Mouse (Mus musculus) lung, postnatal 36 days (tissue): ENCODE data around the gene Tedc2.

ENCODE experiments used
- DNase-seq: peaks from one replicate; pipeline ENCODE4 v3.0.0; 2022; ENCODE audit warnings: mixed read lengths

Gene Tedc2

DNA sequence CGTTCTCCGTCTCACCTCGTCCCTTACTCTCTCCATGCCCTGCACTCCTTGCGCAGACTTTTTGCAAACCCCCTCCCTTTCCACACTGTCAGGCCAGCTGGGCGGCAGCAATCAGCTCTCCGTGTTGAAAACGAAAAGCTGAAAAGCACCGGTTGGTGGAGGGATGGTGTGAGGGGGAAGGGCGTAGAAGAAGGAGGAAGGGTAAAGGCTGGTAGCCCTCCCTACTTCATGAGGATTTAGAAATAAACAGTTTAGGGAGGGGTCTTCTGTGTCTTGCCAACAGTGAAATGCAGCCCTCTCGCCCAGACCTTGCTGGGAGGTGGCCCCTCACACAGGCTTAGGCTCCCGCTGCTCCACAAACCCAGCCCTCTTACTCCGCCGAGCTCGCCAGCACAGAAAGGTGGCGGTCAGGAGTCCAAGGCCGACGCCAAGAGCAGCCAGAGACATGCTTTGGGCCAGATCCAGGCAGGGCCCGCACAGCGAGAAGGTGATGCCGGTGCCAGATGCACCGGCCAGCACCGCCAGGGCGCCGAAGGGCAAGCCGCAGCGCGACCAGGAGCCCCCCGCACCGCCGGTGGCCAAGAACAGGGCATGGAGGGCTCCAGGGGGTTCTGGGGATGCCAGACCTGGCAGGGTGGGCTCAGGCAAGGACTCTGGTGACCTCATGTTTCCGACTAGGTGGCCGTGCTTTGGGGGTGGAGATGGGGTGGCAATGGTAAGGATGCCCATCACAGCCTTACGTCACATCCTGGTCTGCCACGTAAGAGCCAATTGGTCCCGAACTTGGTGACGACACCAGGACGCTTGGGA, 8.8 kb downstream of the Tedc2 start:
- DNase-seq, result peak; percentile 86

DNA sequence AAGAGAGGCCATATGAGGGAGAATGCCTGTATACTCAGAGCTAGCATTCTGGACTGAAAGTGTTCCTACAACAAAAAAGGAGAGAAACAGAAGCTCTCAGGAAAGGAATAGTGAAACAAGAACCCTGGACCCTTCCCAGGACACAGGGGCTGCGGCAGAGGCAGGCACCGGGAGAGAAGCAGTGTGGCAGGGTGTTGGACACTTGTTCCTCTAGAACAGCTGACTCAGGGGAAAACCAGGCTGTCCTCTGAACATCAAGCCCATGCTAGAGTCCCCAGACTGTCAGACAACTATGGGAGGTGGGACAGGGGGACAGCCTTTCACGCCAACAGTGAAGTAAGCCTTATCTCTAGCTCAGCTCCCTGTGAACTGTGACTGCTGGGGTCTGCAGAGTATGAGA, 10.1 kb downstream of the Tedc2 start:
- no peak for DNase-seq

DNA sequence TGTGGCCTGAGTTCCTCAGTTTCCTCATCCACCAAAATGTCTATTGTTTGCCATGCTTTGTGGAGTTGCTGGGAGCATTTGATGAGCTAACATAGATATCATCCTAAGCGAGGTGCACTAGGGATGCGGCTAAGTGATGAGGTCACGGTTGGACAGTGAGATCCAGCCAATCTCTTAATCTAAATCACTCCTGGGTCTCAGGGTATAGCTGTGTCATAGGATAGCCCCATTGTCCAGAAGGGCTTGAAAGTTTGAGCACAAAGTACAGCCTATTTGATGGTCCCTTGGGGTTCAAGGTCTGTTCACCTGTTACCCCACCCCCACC, 10.8 kb downstream of the Tedc2 start:
- no peak for DNase-seq

DNA sequence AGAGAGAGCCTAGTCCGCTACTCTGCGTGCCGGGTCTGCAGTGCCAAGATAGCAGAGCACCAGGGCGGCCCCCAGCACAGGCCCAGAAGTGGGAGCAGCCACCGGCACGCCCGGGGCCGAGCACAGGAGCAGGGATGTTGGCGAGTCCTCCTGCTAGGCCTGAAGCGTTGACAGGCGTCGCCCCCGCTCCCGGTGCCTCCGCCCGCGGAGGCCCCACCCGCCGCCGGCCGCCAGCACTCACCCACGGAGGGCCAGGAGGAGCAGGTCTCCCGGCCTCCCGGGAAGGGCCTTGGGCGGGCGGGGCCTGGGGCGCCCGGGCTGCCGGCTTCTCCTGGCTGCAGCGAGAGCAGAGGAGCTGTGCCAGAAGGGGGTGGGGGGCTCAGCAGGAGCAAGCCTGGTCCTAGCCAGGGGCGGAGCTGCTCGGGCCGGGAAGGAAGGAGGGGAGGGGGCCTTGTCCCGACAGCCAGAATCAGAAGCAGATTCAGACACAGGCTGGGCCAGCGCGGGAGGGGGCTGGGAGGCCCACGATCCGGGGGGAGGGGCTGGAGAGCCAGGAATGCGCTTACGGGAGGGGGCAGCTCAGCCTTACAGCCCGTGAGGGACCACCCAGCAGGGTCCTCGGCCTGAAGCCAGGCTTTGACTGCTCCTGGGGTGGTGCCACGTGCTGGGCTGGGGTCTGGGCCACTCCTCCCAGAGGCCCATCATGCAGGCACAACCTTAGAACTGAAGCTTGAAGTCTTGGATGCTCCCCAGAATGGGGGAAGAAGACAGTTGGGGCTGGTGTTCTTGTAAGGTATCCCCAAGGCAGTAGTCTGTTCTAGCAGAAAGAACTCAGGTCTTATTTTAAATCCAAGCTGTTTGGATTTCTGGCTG, 11.4 kb downstream of the Tedc2 start, which contains the start of gene Ntn3:
TSS of gene Ntn3 (minus strand) at position 489 of the 873 bp plus-strand sequence.
- DNase-seq, result peak; percentile 26

DNA sequence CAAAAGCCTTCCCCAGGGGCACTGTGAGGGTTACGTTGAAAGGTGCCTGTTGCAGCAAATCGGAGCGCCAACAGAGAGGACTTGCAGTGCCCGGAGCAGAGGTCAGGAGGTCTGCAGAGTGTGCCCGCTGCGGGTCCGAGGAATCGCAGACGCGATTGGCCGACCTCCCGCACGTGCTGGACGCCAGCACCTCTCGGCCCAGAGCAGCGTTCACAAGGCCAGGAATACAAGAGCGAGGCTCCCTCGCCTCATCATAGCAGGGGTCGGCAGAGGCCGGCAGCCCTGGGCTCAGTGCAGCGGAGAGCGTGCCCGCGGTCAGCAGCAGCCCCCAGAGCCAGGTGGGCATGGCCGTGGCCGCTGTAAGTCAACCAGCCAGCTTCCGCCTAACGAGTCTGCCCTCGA, 12.0 kb downstream of the Tedc2 start:
- peak; percentile 11 for DNase-seq

DNA sequence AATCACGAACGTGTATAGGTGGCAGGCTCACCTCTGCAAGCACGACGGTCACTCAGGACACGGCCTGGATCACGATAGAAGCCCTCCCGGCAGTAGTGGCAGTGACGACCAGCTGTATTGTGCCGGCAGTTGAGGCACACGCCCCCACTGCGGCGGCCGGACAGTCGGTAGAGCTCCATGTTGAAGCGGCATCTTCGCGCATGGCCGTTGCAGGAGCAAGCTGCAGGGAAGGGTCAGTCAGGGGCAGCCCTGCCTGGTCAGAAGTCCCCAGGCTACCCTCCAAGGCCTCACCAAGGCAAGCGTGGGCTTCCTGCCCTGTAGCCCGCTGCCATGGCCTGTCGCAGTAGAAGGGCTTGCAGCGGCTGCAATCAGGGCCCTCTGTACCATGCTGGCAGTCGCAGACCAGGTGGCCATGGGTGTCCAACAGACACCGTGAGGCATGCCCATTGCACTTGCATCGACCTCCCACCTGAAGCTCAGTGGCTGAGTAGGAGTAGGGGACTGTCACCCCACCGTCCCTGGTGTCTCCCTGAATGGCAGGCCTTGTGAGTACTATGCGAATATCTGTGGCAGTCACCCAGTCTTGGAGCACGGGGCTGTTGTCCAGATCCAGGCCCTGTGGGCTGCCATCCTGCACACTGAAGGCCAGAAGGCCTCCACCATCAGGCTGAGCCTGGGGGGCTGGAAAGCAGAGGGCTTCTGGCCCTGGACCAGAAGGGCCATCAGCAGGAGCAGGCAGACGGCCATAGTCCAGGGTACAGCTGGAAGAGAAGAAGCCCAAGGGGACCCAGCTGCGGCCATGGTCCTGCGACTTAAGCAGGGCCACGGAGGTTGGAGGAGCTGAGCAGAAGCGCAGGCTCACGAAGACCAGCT, 12.6 kb downstream of the Tedc2 start:
- no peak for DNase-seq

DNA sequence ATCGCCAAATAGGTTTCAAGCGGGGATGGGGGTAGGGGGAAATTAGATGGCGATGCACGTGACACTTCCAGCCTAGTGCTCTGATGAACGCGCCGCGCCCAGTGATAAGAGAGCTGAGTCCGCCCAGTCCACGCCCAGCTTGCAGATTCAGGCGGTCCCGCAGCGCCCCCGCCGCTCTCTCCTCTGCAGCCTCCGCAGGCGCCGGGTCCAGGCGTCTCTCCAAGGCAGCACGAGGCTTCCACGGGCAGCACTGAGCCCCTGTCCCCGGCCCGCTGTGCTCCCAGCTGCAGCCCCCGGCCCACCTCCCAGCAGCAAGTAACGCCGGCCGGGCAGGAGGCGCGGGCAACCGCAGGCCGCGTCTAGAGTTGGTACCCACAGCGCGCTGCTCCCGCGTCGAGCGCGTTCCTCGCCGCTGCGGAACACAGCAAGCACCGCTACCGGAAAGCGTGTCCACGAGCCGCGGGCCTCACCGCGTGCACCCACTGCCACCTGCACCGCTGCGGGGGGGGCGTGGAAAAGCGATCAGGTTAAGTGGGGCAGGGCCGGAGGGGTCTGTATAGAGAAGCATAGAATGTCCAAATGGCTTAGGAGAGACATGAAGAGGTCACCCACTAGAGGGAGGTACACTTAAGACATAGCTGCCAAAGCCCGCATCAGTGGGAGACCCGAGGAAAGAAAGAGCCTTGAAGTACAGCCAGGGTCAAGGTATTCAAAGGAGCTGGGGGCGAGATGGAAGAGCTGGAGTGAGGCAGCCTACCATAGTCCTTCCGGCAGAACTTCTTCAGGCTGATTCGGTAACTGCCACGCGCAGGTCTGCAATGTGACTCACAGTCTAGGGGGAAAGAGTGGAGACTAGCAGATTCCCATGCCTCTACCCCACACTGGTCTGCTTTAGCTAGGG, 13.9 kb downstream of the Tedc2 start:
- DNase-seq, result peak; percentile 65

DNA sequence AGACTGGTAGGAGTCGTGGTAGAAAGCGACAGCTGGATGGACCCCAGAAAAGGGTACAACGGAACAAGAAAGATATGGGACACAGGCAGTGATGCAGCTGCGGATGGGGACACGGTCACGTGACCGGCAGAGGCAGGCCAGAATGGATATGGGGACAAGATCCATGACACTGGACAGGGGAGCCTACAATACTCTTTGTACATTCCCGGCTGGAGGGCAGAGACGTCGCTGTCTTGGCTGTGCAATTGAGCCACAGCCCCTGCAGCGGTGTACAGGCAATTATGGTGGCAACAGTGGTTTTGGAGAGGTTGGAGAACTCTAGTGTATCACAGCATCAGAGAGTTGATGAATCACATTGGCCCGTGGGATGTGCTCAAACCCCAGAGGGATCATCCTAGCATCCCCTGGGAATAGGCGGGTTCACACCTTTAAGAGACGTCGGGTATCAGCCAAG, 14.7 kb downstream of the Tedc2 start:
- DNase-seq, result peak; percentile 61

DNA sequence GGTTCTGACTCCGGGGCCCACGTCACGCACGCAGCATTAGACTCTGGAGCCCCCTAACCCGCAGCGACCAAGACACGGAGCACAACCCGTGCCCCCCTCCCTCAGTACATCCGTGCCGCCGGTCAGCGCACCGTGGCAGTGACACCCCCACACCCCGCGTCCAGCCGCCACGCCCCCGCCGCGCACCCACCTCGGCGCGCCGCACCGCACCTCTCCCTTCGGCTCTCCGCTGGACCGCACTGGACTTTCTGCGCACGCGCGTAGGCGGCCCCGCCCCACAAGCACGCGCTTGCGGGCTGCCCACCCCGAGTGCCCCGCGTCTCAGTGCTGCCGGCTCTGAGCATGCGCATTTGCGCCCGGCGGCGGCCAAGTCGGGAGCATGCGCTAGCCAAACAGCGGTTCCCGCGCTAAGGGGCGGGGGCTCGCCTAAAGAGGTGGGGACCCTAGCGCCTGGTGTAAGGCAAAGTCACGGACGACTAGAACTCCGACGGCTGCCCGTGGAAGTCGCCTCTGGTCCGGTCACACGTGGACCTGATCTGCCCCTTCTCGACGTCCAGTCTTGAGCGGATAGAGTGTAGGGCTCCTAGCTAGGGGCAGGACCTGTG, 15.3 kb downstream of the Tedc2 start, which contains the start of gene Tbc1d24:
TSS of gene Tbc1d24 (minus strand) at position 279 of the 605 bp plus-strand sequence.
- DNase-seq, result peak; percentile 92

DNA sequence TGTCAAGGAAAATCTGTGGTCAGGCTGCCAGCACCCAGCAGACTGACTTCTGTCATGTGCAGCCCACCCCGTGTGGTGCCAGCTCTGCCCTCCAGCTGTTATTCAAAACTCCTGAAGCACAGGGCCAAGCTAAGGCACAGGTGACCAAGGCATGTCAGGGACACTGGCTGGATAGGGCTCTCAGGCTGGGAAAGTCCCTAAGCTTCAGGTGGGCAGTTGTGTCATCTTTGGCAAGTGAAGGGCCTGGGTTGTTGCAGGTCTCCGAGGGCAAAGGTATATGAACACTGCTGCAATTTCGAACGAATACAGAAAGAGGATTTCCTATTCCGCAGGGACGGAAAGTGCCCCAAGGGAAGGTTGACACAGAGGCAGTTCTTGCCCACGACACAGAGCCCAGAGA, 15.8 kb downstream of the Tedc2 start:
- DNase-seq, result no peak

DNA sequence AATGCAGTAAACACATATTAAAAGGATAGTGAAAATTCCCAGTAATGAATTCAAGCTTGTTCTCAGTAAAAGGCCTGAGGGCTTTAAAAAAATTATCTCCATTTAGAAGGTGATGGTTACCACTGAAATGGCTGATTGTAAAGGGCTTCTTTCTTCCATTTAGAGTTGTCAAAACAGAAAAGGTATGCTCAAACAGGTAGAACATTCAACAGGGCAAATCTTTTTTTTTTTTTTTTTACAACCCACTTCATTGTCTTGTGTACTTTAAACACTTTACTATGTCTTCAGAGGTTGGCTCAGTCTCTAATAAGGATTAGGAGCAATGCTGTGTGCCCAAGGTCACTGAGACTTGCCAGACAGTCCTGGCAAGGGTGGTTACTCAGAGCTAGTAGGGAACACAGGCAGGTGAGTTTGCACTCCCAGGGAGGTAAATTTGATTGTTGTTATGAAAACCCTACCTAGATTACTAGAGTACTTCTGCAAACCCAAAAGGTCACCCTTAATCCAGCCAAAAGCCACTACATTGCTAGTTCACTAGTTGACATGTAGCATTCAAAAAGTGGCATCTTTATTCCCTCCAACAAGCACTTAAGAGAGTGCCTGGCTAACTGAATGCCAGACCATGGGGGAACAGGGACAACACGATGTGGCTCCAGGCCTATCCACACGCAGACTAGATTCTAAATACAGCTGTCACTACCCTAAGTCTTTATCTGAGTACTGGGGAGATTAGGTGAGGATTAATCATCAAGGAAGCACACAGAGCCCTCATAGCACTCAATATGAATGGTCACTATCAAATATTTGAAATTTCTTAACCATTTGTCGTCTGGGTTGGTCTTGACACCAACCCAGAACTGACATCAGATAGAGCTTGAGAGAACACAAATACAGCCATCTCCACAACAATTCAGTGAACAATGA, 16.8 kb downstream of the Tedc2 start:
- DNase-seq, result no peak

DNA sequence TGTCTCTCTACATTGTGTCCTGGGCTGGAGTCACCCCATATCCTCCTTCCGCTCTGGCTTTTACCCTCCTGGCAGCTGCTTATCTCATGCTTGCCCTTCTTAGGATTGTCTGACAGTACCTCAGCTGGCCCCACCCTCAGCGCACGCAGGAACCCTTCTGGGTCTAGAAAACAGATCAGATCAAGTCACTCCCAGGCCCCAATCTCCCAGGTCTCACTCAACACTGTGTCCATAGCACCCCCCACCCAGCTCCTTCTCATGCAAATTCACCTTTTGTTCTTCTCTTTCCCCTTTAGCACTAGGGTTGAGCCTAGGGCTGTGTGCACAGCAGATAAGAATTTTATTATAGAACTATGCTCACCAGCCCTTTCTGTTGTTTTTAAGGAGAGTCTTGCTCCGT, 17.6 kb downstream of the Tedc2 start:
- DNase-seq, result no peak

DNA sequence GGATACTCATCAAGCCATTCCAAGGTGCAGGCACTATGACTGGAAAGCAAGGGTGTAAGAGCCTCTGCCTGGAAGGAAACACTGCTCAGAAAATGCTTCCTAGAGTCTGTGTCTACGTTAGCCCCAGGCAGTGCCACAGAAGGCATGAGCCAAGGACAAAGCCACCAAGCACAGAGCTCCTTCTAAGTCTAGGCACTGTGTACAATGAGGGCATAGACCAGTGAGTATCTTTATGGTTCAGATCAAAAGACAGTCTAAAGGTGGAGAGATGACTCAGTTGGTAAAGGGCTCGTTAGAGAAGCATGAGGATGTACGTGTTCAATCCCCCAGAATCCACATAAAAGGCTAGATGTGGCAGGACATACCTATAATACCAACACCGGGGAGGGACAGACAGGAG, 19.6 kb downstream of the Tedc2 start:
- no peak for DNase-seq

DNA sequence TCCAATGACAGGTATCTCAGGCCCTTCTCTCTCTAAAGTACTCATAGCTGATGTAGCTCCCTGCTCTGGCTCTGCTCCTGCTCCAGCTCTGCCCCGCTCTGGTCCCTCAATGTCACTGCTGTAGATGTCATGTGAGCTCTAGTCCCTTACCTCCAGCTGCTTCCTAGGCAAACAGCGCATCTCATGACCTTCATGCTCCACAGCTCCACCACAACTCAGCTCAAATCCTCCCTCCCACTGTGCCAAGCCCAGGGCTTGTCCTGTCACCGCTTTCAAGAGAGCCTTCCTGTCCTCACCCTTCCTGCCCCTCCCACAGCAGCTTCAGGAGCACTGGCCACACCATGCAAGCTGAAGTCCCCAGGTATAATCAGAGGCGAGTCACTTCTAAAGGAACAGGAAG, 20.9 kb downstream of the Tedc2 start:
- DNase-seq, result no peak

DNA sequence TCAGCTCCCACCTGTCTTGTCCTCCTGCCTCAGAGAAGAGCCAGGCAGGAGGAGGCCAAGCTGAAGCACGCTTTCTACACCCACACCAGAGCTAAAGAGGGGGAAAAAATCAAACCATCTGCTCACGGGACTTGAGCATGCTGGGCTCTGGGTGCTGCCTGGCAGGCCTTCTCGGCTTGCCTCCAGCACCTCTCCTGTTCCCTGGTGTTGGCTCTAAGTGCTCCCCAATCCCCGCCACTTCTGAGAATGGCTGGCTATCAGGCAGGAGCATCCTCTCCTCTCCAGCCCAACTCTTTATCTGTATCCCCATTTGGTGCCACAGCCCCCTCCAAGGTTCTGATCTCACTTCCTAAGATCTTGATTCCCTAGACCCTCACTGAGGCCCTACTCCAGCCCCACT, 21.4 kb downstream of the Tedc2 start:
- no peak for DNase-seq

DNA sequence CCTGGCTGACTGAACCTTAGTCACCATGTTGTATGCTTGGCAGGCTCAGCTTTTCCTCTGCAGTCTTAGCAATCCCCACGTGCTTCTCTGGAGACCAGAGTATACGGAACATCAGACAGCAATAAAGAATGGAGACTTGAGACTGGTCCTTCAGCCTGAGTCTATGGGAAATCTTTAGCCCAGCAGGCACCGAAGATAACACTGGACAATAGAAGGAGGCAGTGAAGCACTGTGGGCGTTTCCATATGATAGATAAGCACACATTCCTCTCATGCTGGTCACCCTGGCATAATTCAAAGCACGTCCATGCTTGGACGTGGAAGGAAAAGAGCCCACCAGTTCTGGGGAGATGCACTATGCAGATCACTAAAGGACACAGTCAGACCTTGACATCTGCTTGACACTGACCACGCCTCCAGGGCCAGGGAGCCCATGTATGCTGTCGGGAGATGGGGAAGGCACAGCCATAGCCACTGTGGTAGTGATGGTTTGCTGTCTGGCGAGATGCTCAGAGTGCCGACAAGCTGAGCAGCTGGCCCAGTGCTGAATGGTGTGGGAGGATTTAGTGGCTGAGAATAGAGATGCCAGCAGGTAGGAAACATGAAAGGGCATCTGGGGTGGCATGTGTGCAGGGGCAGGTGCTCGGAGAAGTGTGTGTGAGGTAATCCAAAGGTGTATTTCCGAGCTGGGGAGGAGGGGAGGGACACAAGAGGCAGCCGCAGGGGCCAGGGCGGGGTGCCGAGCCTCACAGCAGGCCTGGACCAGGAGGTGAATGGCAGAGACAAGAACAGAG, 23.4 kb downstream of the Tedc2 start:
- no peak for DNase-seq

DNA sequence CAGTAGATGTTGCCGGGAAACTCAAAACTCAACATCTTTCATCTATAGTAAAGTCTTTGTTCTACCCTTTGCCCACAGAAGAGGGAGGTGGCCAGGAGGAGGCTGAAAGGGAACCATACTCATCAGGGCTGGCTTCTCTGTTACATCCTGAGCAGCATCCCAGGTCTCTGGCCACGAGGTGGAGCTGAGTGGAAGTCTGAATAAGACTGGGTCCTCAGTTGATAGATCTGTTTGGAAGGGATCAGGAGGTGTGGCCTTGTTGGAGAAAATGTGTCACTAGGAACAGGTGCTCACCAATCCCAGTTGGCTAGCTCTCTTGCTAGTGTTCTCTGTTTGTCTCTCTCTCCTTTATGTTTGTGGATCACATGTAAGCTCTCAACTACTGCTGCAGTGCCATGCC, 25.3 kb downstream of the Tedc2 start:
- no peak for DNase-seq

DNA sequence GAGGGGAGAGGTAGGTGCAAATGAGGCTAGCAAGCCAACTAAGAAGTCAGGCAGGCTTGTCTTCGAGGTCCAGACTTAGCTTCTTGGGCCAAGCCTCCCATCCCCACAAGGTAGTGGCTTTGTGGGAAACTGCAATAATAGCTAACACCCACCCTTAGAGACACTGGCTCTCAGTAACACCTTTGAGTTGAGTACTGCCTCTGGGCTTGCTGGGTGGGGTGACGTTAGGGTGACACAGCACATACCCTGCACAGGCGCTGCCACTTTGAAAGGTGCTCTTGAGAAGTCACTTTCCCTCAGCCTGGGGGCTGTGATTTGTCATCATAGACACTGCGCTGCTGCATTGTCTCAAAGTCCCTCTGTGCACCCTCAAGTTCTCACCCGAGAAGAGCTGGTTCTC, 26.9 kb downstream of the Tedc2 start:
- DNase-seq, result no peak

DNA sequence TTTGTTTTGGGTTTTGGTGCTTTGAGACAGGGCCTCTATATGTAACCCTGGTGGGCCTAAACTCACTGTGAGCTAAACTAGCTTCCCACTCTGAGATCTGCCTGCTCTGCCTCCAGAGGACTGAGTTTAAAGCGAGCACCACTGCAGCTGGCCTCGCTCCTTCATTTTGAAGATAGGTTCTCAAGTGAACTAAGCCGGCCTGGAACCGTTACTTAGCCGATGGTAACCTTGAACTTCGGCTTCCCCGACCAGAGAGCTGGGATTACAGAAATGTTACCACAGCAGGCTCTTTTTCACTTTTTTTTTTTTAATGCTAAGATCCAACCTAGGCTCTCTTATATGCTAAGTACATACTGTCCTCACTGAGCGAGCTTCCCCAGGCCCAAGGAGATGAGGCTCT, 27.4 kb downstream of the Tedc2 start:
- DNase-seq, result no peak
